ENCODE assay signal across 8 mouse cellular contexts in genomic region chr14:54877048-54877715, GRCm38 (mm10). TPM values are rescaled to one million over a fixed set of nuclear protein-coding genes. Genes with fewer than 3 reads are reported as not detected.
DNase-seq lines count a peak whose midpoint lies in the region; ATAC-seq lines count a peak whose summit lies in the region.

Gene Ppp1r3e (minus strand): TSS chr14:54877550.

- peak within 1 kb of the TSS; percentile 71 for H3K4me3 ChIP-seq in hindbrain, embryonic 14.5 days (replicated peaks; ENCODE audit: low read length)

- peak within 1 kb of the TSS; percentile 95 for H3K27ac ChIP-seq in hindbrain, embryonic 14.5 days

- peak; percentile 71 for ATAC-seq in hindbrain, embryonic 14.5 days (ENCODE audit: low FRiP score)
- ATAC-seq in megakaryocyte, adult 5-6 weeks (ENCODE audit: poor library complexity, severe bottlenecking), result peak; percentile 69

- 1% methylated on average over 55 of the region's 61 CpGs for WGBS in hindbrain, embryonic 14.5 days

- H3K36me3 ChIP-seq in hindbrain, embryonic 14.5 days (replicated peaks; ENCODE audit: control insufficient read depth, insufficient read depth), result peaks cover 3% of the 10 kb centered on the region; the same call in 1 of the 2 replicates

- H3K27me3 ChIP-seq in hindbrain, embryonic 14.5 days (ENCODE audit: control insufficient read depth, insufficient read depth, low read length), result peaks cover 6% of the 10 kb centered on the region; the same call in 1 of the 2 replicates

- peak within 1 kb of the TSS; percentile 86 for H3K9ac ChIP-seq in hindbrain, embryonic 14.5 days

- peak; percentile 50 for DNase-seq in T-cell, adult 2 months (ENCODE audit: low spot score)
- DNase-seq in cerebellum, postnatal 36 days, result peak; percentile 75 to 77
- peak; percentile 60 for DNase-seq in gastrocnemius, adult 18-20 months (ENCODE audit: low spot score)
- peak; percentile 57 for DNase-seq in hindbrain, embryonic 14.5 days (ENCODE audit: low spot score)
- peak; percentile 58 to 60 for DNase-seq in left cerebral cortex, adult 8-10 months (ENCODE audit: low spot score in 2 of 2)
- peak; percentile 62 for DNase-seq in right cerebral cortex, postnatal 14 days
- DNase-seq in adipocyte (ENCODE audit: low spot score), result no peak

- peak within 1 kb of the TSS; percentile 92 for H3K4me2 ChIP-seq in hindbrain, embryonic 14.5 days (replicated peaks)

- no peaks in the 10 kb centered on the region for H3K9me3 ChIP-seq in hindbrain, embryonic 14.5 days (ENCODE audit: control insufficient read depth, low read length)

- H3K4me1 ChIP-seq in hindbrain, embryonic 14.5 days (replicated peaks; ENCODE audit: control insufficient read depth, insufficient read depth, low read length), result peaks cover 8% of the 10 kb centered on the region; the same call in 1 of the 2 replicates

RNA-seq across cellular contexts. Expression of gene Ppp1r3e, which starts in this region (rescaled TPM):
- 1 to 10 TPM; 2.4 to 4.5 TPM for total RNA-seq in gastrocnemius, adult 18-20 months (2021)
- 5.0 and 5.7 TPM in 2 replicates for polyA plus RNA-seq in hindbrain, embryonic 14.5 days (2014; fragmentation: Nextera tagmentation; extraction: Ambion mirVana)
- total RNA-seq in left cerebral cortex, adult 8-10 months (2022), result 10 to 100 TPM; 20.6 to 24.9 (median 22.7) TPM
- 9.8 and 11.9 TPM in 2 replicates for total RNA-seq in megakaryocyte, adult 5-6 weeks (2015)
- total RNA-seq in megakaryocyte, adult 5-6 weeks (2017), result 0.22 and 1.8 TPM in 2 replicates
